Mouse (Mus musculus): ENCODE data around the gene Mepce. TPM values are rescaled to one million over a fixed set of nuclear protein-coding genes. Genes with fewer than 3 reads are reported as not detected.
A peak's percentile ranks its signal among the peaks of the same experiment; 100 is the strongest.
"Not testable (repeated sequence)": the region's sequence is repeated elsewhere in the genome, so short reads cannot be mapped to it uniquely, and the experiment has no call there.

Mepce gene
- 10 to 100 TPM; 32.9 to 35.2 TPM for total RNA-seq (2021)

- peak; percentile 97 for DNase-seq
- intact Hi-C loops (cut with DNase I): no loop called here
Observed at GRCm38 (mm10) chr5:137787151-137787928, at the start of gene Mepce, which contains the start of gene Zcwpw1. Gene Mepce (minus strand): TSS chr5:137787655. Gene Zcwpw1 (plus strand): TSS chr5:137787798.

DNA sequence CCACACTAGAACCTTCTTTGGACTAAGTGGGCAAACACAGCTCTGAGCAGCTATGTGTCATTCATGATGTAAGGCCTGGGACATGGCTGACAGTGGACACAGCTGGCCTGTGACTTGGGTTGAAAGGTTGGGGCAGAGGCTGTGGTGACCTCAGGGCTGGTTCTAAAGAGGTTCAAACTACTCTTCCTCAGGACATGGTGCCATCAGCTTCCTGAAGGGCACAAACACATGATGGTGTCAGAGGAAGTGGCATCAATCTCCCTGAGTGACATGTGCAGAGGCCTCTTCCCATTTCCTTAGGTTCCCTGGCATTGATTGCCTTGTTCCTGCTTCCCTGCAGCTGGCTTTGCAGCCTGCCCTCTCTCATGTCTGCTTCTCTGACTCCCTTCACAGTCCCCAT, 49.7 kb upstream of the Mepce start:
- intact Hi-C loops (cut with DNase I); DNase-seq: not testable (repeated sequence)

DNA sequence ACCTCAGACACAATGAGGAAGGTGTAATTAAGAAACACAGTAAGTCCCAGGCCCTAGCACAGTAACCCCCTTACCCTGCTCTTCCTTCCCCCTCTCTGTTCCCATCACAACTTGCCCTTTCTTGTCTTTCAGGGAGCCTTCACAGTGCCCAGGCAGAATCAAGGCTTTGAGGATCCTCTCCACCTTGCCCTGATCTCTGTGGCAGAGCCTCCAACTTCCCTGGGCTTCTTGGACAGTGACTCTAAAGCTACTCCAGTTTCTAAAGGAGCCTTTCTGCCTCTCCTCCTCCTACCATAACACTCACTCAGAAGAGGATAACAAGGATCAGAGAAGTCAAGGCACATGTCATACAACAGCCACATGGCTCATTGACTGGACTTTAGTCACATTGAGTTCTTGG, 49.2 kb upstream of the Mepce start:
- intact Hi-C loops (cut with DNase I): no loop called here
- no peak for DNase-seq

DNA sequence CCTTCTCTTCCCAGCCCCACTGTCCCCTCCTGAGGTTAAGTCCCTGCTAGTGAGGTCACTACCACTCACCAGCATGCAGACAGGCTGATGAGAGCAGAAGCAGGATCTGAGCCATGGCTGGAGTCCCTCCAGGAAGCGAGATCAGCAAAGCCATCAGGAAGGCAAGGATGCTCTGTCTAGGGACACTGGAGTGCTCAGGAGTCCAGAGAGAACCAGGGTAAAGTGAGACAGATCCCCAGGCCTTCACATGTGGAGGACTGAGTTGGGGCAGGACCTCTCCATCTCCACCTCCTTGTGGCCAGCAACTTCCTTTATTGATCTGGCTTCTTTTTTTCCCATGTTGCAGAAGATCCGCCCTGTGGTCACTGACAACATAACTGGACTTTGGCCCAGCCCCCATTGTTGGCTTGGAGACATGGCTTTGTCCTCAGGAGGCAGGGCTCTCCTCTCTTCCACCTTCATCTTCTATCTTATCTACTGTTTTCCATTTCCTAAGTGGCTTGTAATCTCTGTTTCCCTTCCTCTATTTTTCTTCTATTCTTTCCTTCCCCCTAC, 48.6 kb upstream of the Mepce start, which contains the start of gene Pilra:
Gene Pilra, minus strand, starts transcription at position 316 of the 555 bp plus-strand sequence.
- intact Hi-C loops (cut with DNase I); DNase-seq: not testable (repeated sequence)

DNA sequence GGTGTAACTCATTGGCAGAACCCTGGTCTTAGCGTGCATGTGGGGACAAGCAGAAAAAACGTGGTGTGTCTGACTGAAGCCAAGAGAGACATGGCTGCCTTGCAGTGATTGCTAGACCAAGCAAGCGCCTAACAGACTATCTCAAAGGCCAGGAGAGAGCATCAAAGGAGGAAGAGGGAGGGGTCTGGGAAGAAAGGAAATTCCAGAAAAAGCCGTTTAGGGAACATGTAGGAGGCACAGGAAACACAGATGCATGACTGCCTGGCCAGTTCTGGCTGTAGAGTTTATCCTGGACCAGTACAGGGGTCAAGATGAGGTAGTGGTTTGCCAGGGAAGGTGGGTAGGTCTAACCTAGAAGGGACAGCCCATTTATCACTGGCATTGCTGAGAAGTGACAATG, 46.0 kb upstream of the Mepce start:
- intact Hi-C loops (cut with DNase I): no loop called here
- no peak for DNase-seq

- intact Hi-C loops (cut with DNase I): no loop called here
- DNase-seq: no peak
Observed at GRCm38 (mm10) chr5:137831506-137831905, 44.1 kb upstream of the Mepce start.

- intact Hi-C loops (cut with DNase I): no loop called here
- no peak for DNase-seq
Observed at GRCm38 (mm10) chr5:137831106-137831505, 43.7 kb upstream of the Mepce start.

- intact Hi-C loops (cut with DNase I): no loop called here
- no peak for DNase-seq
Observed at GRCm38 (mm10) chr5:137830238-137830637, 42.8 kb upstream of the Mepce start.

GRCm38 (mm10) chr5:137828694-137829093, 41.2 kb upstream of the Mepce start:
- no peak for DNase-seq
- intact Hi-C loops (cut with DNase I): no loop called here

GRCm38 (mm10) chr5:137826421-137826820, 39.0 kb upstream of the Mepce start:
- no peak for DNase-seq
- intact Hi-C loops (cut with DNase I): no loop called here

- intact Hi-C loops (cut with DNase I): no loop called here
- DNase-seq: no peak
Observed at GRCm38 (mm10) chr5:137825971-137826370, 38.5 kb upstream of the Mepce start.

DNA sequence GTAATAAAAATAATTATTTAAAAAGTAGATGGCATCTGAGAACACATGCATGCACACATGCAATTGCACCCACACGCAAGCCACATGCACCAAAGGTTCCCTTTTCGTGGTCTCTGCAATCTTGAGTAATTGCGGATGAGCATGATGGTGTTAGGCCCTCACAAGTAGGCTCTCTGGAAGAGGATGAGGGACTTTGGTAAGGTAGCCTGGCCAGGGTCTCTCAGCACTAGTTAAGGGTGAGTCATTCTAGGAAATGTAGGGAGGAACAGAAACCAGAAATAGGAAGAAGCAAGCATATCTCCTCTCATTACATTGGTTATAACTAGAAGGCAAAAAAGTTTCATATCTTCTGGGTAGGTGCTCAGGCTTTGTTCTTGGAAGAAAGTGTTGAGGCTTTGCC, 37.6 kb upstream of the Mepce start:
- intact Hi-C loops (cut with DNase I): no loop called here
- no peak for DNase-seq

DNA sequence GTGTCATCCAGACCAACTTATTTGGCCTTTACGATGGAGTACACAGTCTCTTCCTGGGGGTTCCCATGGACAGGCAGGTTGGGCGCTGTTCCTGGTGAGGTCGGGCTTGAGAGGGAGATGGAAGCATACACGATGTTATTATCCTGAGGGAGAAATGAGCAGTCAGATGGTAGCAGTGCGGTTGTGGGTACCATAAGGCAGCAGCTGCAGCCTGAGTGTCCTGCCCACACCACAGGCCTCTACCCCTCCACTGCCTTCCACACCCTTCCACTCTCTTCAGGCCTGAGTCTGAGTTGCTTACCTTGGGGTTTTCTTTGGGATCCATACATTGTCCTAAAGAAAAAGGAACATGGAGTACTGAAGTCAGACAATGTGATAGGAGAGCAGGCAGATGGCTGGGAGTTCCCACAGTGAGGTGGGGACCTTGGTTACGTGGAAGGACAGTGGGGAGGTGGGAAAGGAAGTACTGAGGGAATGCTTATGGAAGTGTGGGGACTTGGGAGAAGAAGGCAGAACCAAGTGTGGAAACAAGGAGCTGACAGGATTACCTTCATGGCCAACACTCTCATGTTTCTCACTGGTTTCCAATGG, 36.1 kb upstream of the Mepce start:
- intact Hi-C loops (cut with DNase I): no loop called here
- DNase-seq: no peak

DNA sequence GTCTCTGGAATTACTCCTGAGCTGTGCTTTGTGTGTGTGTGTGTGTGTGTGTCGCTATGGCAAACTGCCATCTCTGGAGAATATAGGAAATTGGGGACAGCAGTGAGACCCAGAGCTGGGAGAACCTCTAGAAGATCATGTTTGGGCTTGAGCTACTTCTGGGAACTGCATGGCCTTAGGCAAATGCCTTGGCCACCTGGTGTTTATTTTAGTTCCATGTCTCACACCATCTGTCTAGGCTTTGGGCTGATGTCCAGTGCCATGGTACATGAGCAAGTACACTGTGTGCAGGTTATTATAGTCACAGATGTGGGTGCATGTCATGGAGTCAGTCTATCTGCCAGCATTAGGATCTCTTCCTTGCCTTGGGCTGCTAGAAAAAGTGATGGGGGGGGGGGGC, 35.1 kb upstream of the Mepce start:
- peak; percentile 7 for DNase-seq
- intact Hi-C loops (cut with DNase I): no loop called here

- intact Hi-C loops (cut with DNase I): no loop called here
- no peak for DNase-seq
Observed at GRCm38 (mm10) chr5:137822126-137822525, 34.7 kb upstream of the Mepce start.

- intact Hi-C loops (cut with DNase I): no loop called here
Observed at GRCm38 (mm10) chr5:137817466-137818222, 30.2 kb upstream of the Mepce start.

GRCm38 (mm10) chr5:137808316-137808715, 20.9 kb upstream of the Mepce start:
- no peak for DNase-seq
- intact Hi-C loops (cut with DNase I): no loop called here

More at GRCm38 (mm10) chr5:137817466-137818222, 30.2 kb upstream of the Mepce start:
- DNase-seq: no peak

- intact Hi-C loops (cut with DNase I): no loop called here
- no peak for DNase-seq
Observed at GRCm38 (mm10) chr5:137806158-137806557, 18.7 kb upstream of the Mepce start.

DNA sequence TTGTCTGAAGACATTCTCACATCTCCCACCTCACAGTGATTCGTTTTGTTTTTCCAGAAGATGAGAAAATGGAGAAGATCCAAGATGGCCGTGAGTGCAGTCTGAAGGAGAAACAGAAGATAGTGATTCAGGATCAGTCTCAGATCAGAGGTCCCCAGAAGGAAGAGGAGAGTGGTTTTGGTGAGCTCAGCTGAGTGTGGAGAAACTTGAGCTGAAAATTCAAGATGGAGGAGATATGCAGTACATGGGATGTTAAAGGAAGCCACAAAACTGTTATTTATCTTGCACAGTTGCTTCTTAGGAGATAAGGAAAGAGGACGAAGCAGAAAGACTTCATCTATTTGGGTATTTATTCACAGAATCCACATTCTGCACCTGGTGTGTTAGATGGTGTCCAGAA, 13.5 kb upstream of the Mepce start:
- DNase-seq: no peak
- intact Hi-C loops (cut with DNase I): no loop called here

GRCm38 (mm10) chr5:137796606-137797005, 9.2 kb upstream of the Mepce start:
- no peak for DNase-seq
- intact Hi-C loops (cut with DNase I): no loop called here

DNA sequence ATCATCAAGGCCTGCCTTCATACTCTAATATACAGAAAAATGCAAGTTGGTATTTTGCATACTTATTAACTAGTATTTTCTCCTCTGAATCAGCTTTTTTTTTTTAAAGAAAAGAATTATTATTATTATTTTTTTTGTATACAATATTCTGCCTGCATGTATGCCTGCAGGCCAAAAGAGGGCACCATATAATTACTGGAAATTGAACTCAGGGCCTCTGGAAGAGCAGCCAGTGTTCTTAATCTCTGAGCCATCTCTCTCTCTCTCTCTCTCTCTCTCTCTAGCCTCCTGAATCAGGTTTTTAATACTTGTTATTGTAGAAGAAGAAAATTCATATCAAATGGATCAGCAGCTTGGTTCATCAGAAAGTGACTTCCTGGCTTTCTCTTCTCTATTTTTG, 4.1 kb upstream of the Mepce start:
- DNase-seq: no peak
- intact Hi-C loops (cut with DNase I): loop anchor here (5.0 kb wide), 1 partner anchor 96 kb away; no protein-coding TSS in a partner anchor

Data from left cerebral cortex, postnatal 4 days (tissue).